Mouse (Mus musculus) Muller cell, postnatal 12 days (primary cell): ENCODE results near the gene Cirbp.
A peak's percentile ranks its signal among the peaks of the same experiment; 100 is the strongest.
"Not testable (repeated sequence)": the region's sequence is repeated elsewhere in the genome, so short reads cannot be mapped to it uniquely, and the experiment has no call there.

Source experiments
- DNase-seq: peaks from one replicate; pipeline ENCODE4 v3.0.0-alpha.2; 2015; ENCODE audit errors: inconsistent ontology term

Gene Cirbp

DNA sequence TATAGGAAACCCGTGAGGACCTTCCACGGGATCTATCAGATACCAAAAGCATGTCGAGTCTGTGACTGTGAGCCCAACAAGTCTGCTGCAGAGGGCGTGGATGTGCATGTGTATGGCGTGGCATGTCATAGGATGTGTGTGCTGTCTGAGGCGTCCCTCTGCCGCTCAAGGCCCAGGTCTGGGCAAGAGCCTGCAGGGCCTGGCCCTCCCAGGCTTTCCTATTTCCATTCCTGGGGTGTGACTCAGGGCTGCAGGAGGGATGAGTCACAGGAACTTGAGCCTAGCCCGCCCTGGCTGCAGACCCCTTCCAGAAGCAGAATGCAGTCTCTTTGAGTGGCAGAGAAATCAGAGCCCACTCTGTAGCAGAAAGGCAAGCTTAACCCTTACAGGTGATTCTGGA, 2.1 kb upstream of the Cirbp start:
- peak; percentile 91 for DNase-seq

DNA sequence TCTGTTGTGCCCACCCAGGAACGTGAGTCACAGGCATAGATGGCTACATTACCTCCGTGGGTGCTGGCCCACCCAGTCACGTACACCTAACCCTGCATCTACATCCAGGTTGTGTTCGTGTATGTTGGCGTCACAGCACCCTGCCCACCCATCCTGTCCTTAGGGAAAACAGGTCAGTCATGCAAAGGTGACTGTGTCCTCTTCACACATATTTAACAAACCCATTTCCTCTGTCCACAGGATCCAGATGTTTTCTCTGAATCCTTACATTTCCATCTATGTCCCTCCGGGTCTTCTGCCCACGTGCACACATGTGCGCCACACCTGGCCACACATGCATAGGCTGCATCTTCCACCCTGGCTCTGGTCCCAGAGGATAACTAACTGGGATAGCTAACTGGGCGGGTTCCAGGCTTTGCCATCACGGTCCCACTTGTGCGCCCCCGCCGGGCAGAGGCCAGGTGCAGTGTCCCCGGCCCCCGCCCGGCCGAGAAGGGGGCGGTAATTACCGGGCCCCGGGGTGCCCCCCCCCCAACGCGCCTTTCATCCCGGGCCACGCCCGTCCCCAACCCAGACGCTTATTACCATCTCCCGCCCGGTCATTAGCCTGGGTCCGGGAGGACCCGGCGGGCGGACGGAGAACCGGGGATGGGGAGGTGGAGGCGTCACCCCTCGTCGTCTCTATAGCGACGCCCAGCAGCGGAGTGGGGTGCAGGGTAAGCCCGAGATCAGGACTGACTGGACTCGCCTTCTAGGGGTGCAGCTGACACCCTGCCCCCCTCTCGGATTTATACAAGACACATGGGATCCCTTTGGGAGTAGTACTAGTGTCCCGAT, 1.4 kb upstream of the Cirbp start:
- DNase-seq: no peak

DNA sequence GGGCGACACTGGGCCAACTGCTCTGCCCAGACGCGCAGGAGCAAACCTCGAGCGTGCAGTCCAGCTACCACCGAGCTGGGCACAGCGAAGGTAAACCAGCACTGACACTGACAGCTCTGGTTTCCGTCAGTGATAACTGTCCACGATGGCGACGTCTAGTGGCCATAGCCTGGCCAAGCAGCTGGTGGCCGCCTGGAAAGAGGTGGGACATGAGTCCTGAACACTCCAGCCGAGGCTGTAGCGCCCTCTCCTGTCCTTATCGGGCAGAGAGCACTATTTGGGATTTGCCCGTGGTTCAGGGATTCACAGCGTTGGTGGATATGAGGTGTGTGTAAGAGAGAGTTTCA, 814 bp upstream of the Cirbp start:
- peak; percentile 91 for DNase-seq

DNA sequence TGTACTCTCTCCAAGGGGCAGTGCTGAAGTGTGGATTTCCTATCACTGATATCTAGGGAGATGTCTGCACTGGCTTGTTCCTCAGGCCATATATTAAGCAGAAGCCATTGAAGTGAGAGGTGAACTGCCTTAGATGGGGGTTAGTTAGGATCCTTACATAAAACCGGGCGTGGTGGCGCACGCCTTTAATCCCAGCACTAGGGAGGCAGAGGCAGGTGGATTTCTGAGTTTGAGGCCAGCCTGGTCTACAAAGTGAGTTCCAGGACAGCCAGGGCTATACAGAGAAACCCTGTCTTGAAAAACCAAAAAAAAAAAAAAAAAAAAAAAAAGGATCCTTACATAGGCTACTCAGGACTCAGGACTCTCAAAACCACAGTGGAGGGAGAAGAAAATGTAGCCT, 351 bp downstream of the Cirbp start:
- DNase-seq: not testable (repeated sequence)

DNA sequence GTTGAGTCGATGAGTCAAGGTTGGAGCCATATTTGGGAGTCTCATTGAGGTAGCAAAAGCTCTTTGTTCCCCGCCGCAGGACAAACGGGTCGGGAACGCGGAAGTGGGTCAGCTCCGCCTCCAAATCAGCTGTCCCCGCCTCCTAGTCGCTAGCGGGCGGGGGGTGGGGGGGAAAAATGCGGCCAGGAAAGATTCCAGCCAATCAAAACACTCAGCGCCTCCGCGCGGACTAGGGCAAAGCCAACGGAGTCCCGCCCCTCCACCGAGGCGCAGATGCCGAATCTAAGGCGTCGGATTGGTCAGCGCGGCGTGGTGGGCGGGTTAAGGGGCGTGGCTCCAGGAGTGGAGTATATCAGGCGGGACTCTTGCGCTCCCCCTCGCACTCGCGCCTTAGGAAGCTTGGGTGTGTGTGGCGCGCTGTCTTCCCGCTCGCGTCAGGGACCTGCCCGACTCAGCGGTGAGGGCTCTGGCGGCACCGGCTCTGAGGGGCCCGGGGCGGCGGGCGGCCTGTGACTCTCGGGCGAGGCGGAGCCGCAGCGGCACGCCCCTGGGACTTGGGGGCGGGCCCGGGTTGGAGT, 1.8 kb downstream of the Cirbp start:
- peak; percentile 100 for DNase-seq

DNA sequence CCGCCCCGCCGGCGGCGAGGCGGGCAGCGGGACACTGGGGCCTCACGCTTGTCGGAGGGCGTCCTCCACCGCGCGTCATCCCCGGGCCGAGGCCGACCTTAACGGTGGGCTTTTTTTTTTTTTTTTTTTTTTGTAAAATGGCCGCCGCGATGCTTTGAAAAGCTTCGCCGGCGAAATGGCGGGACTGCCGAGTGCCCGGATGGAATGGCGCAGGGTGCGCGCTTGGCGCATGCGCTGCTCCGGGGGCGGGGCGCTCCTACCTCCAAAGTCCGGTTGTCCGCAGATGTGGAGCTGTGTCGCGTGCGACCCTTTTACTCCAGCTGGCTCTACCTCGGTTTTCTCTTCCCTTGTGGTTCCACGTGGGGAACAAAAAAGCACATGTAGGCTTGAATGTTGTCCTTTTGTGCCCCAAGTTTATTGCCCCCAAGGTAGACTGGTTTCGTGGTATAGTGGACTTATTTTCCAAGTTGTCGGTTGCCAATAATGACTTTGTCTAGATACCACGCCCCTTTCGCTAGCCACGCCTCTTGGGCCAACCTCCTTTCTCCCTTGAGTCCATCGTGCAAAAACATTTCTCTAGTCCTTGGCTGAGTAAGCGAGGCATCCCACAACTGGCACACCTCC, 2.4 kb downstream of the Cirbp start:
- DNase-seq: peak; percentile 95

DNA sequence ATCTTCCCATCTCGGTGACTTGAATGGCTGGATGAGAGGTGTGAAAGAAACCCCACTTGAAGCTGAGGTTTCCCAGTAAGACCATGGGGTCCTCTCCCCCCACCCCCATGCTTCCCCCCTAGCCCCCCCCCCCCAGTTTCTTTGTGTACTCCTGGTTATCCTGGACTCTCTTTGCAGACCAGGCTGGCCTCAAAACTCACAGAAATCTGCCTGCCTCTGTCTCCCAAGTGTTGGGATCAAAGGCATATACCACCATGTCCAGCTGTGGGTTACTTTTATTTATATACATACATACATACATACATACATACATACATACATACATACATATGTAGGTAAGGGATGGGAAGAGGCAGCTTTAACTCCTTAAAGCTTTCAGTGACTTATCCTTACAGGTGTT, 3.3 kb downstream of the Cirbp start:
- DNase-seq: no peak

DNA sequence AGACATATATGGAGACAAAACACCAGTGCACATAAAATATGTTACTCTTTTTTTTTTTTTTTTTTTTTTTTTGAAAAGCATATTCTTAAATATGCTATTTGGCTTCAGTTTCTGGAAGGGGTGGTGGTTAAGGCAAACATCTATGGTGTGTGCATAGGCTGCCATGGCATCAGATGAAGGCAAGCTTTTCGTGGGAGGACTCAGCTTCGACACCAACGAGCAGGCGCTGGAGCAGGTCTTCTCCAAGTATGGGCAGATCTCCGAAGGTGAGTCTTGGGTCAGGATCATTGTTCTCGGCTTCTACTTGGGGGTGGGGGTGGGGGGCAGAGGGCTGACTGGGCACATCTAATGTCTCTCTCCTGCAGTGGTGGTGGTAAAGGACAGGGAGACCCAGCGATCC, 3.9 kb downstream of the Cirbp start:
- no peak for DNase-seq

DNA sequence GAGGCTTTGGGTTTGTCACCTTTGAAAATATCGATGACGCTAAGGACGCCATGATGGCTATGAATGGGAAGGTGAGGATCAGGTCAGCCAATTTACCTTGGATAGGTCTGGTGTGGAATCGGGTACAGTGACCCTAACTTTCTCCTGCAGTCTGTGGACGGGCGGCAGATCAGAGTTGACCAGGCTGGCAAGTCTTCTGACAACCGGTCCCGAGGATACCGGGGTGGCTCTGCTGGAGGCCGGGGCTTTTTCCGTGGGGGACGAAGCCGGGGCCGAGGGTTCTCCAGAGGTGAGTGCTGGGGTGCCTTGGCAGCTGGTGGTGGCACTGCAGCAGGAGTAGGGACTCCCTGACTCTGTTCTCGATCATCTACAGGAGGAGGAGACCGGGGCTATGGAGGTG, 4.3 kb downstream of the Cirbp start:
- DNase-seq: no peak

DNA sequence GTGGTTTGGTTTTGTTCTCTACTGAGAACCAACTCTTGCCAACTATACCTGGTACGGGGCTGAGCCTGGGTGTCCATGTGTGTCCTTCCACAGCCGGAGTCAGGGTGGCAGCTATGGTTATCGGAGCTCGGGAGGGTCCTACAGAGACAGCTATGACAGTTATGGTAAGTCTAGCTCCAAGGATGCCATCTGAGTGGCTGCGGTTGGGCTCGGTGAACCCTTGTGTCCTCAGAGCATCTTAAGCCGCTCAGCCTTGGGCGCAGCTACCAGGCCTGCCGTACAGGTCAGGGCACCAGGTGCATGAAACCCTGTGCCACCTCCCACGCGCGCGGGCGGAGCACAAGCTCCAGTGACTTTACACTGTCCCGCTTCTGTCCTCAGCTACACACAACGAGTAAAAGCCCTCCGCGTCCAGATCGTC, 4.8 kb downstream of the Cirbp start:
- no peak for DNase-seq

DNA sequence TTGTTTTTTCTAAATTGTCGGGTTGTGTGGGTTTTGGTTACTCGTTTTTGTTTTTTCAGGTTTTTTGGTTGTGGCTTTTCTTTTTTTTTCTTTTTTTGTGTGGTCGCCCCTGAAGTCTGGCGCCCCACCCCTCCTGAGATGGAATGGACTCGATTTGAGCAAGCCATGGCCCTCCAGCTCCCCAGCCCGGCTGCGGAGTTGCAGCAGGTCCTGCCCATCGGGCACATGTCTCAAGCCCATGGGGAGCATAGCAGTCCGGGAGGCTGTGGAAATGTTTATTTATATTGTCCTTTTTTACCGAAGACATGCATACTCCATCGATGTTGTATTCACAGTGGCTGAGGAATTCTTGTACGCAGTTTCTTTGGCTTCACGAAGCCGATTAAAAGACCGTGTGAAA, 5.5 kb downstream of the Cirbp start:
- no peak for DNase-seq

DNA sequence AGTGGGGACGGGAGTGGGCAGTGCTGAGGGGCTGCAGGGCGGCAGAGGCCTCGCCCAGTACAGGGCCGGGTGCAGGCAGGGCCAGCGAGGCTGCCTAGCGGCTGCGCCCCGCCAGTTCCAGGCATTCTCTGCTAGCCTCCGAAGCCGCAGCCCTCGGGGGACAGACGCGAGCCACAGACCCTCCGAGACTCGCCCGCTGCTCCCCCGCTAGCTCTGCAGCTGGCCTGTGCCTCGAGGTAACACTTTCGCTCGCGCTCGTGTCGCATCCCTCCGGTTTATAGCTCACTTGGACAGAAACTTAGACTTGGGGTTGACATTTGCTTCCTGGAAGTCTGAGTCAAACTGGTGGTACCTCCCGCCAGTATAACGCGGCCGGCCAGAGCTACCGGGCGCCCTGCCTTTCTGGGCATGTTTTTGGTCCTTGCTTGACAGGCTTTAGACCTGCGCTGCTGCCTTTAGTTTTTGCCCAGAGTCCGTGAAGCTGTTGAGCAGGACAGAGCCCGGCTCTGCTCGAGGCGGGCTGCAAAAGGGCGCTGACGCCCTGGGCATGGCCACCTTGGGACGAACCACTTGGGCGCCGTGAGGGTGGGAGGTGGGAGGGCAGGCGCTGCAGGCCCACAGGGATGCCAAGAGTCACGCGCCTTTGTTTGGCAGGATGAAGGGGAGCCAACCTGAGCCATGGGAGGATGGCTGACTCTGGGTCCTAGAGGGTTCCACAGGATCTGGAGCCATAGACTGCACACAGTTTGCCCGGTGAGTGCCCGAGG, 6.2 kb downstream of the Cirbp start:
- DNase-seq: no peak

DNA sequence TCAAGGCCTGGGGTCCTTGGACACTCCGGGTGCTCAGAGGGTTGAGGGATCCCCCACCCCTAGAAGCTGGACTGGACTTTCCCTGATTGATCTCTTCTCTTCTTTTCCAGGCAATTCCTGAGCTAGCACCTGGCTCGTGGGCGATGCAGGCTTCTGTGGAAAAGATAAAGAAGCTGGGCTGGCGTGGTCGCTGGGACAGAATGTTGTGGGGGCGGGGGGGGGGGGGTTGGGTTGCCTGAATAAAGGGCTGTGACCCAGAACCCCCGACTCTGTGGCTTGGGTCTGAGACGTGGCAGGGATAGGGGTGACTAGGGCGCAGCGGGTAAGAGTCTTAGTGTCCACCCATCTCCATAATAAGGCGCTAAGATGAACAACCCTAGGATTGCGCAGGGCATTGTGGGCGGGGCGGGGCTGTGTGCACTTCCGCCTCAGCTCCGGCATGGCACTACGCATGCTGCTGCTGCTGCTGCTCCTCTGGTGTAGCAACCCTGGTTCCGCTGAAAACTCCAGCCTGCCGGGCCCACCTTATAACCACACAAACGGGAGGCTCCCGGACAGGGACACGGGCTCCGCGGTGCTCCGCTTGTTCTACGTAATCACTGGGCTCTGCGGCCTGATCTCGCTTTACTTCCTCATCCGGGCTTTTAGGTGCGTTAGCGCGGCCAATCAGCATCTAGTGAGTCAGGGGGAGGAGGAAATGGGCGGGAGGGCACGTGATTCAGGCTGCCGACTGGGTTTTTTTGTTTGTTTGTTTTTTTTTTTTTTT, 6.9 kb downstream of the Cirbp start, which contains the start of gene 1600002K03Rik:
Gene 1600002K03Rik, plus strand, starts transcription at position 418 of the 766 bp plus-strand sequence.
- peak; percentile 86 for DNase-seq

DNA sequence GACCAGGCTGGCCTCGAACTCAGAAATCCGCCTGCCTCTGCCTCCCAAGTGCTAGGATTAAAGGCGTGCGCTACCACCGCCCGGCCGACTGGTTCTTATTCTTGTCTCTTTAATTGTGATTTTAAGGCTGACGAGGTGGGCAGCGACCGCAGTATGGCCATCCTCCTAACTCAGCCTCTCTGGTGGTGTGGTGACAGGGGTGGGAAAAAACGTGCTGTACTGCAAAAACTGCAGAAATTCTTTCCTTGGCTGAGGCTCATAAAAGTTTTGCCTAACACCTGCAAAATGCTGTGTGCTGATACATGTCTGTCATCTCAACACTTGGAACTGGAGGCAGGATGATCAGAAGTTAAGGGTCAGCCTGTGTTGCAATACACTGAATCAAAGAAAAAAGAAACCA, 7.6 kb downstream of the Cirbp start:
- DNase-seq: no peak

DNA sequence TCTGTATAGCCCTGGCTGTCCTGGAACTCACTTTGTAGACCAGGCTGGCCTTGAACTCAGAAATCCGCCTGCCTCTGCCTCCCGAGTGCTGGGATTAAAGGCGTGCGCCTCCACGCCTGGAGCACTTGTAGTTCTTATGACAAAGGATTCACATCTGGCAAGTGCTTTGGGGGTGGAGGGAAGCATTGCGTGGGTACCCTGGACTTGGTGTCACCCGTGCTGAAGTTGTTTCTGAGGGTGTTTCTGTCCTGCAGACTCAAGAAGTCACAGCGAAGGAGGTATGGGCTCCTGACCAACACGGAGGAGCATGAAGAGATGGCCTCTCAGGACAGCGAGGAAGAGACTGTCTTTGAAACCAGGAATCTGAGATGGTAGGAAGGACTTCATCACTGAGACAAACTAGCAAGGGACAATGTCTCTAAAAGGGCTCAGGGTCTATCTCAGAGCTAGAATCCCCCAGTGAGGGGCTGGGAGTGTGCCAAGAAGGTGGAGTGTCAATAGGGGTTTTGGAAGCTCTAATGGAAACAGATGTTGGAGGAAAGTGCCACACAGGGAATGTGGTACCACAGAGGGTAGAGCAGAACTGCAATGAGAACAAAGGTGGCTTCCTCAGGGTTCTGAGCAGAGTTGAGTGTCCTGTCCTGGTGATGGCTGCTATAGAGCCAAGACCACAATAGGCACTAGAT, 8.3 kb downstream of the Cirbp start:
- no peak for DNase-seq

DNA sequence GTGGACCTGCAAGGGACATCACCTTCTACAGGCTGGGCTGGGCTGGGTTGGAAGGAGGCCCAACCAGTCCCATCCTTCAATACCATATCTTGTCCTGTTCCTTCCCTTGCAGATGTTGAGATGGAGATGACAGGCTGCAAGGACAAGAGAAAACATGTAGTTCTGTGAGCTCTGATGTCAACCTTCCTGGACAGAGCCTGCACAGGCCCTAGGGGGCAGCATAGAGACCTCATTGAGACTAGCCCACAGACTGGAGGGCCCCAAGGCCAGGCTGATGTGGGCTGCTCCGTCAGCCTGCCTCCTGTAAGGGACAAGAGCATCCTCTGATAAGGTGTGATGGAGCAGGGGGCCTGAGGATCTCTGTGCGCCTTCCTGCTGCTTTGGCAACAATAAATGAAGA, 8.9 kb downstream of the Cirbp start:
- peak; percentile 42 for DNase-seq

DNA sequence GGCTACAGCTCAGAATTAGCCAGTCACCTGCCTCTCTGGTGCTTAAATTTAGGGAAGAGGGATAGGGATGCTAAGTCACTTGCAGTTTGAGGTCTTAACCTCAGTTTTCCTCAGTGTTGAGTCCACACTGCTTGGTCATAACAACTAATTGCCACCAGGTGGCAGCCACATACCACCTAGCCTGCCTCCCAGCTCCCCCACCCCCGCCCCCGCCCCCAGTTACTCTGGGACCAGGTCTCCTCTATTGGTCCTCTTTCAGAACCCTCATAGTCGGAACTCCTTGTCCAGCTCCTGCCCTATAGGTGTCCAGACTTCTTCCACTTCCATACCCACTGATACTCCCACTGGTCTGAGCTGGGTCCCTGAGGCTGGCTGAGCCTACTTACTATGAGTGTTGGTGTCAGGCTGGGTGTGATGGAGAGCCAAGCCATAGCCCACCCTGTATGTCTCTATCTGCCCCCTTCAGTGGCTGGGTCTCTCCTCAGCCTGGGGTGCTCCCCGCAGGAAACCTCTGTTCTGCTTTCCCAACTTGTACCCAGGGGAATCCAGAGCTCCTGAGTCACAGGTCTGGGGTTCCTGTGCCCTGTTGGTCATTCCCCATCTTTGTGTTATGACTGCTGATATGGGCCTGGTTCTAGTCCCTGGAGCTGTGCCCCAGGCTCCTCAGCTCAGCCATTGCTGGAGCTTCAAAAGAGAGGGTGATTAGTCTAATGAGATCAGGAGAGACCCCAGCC, 9.9 kb downstream of the Cirbp start:
- peak; percentile 42 for DNase-seq

DNA sequence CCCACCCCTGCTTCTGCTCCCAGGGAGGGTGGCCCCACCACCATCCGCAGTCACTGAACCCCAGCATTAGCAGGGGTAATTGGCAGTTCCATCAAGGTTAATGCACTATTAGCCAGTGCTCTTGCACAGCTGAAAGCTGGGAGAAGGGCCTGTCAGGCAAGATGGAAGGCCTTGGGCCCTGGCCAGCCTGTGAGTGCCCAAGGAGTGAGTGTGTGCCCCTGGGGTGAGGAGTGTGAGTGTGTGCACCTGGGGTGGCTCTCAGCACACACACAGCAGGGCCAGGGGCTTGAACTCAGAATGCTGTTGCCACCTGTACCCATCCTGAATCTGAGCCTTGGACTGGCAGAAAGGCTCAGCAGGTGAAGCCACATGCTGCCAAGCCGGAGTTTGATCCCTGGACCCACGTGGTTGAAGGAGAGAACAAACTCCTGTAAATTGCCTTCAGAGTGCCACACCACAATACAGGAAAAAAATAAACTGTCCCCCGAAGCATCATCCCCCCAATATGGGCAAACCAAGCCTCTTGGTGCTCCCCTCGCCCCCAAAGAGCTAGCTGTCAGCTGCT, 10.6 kb downstream of the Cirbp start:
- DNase-seq: no peak

DNA sequence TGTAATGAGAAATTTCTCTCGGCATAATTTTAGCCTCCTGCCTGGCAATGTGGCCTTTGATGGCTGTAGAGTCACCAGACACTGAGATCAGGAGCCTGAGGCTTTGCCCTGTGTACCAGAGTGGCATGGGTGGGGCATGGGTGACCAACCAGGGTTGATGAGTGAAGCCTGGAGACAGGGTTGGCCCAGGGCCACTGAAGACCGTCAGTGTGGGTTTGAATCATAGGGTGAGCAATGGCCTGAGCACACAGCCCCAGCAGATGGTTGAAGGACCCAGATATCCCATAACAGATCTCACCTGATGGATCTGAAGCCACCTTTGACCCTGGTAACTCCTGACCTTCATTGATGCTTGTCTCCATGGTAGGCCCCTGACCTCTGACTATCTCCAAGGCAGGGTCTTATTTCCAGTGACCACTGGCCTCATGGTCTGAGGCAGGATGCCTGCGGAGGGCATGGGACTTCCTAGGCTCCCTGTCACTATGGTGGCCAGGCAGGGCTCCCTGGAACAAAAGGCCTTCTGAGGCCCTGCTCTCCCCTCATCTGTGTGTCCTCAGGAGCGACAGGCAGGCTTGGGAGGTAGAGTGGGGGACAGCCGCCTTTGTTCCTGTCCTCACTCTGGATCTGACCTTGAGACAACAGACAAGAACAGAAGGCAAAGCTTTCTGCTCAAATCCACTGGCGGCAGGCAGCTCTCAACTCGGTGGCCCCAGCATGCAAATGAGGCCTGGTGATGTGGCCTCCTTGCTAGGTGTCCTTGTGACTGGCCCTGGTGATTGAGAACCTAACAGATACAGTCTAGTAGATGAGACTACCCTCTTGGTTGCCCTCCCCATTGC, 11.9 kb downstream of the Cirbp start:
- peak; percentile 69 for DNase-seq
